Comparison of ENCODE assay signal across 9 mouse cellular contexts in genomic region chr16:22876218-22877043, GRCm38 (mm10). TPM values are rescaled to one million over a fixed set of nuclear protein-coding genes. Genes with fewer than 3 reads are reported as not detected.
A peak's percentile ranks its signal among the peaks of the same experiment; 100 is the strongest.
DNase-seq lines count a peak whose midpoint lies in the region; ATAC-seq and TF ChIP-seq lines count a peak whose summit lies in the region.
"Had no signal": no experiment of that assay in that cellular context is flagged by ENCODE, and none has a peak within 500 bp of the region (broad histone marks: within the 10 kb centered on the region; RNA-seq: fewer than 3 reads in every experiment).

No protein-coding gene starts in this region.

- no peak for ATAC-seq in embryonic facial prominence, embryonic 11.5 days (replicated peaks; ENCODE audit: insufficient number of reproducible peaks, low FRiP score, low TSS enrichment, low read depth)

- WGBS in embryonic facial prominence, embryonic 11.5 days, result 40% methylated on average over 9 of the region's 9 CpGs
- WGBS in embryonic facial prominence, embryonic 10.5 days, result 42% methylated on average over 9 of the region's 9 CpGs

- no peaks in the 10 kb centered on the region for H3K9me3 ChIP-seq in embryonic facial prominence, embryonic 11.5 days (replicated peaks; ENCODE audit: control insufficient read depth, low read length)
- H3K9me3 ChIP-seq in embryonic facial prominence, embryonic 10.5 days, result no peaks in the 10 kb centered on the region
- H3K9me3 ChIP-seq in ES-E14 (ENCODE audit: control insufficient read depth, insufficient read depth, low read depth, low read length), result no peaks in the 10 kb centered on the region
- H3K9me3 ChIP-seq: liver, embryonic 15.5 days had no signal

- no peak overlapping the region for H3K9ac ChIP-seq in embryonic facial prominence, embryonic 11.5 days (replicated peaks; ENCODE audit: low read length)
- no peak overlapping the region for H3K9ac ChIP-seq in ES-E14 (ENCODE audit: insufficient read depth, low read depth, low read length, poor library complexity, severe bottlenecking)
- H3K9ac ChIP-seq: liver, embryonic 15.5 days had no signal

- no peak overlapping the region for H3K27ac ChIP-seq in embryonic facial prominence, embryonic 11.5 days (replicated peaks; ENCODE audit: low read depth, low read length)
- no peak overlapping the region for H3K27ac ChIP-seq in embryonic facial prominence, embryonic 10.5 days (replicated peaks)
- H3K27ac ChIP-seq in ES-E14 (ENCODE audit: insufficient read depth, low read depth, low read length, poor library complexity, severe bottlenecking), result no peak overlapping the region
- H3K27ac ChIP-seq: liver, embryonic 15.5 days had no signal

- no peaks in the 10 kb centered on the region for H3K27me3 ChIP-seq in embryonic facial prominence, embryonic 11.5 days (ENCODE audit: control insufficient read depth, insufficient read depth, low read length)
- 0 out of 2 replicates have a peak, but pooled peaks cover 7% of the 10 kb centered on the region for H3K27me3 ChIP-seq in embryonic facial prominence, embryonic 10.5 days (replicated peaks; ENCODE audit: low read depth, poor library complexity, severe bottlenecking)
- H3K27me3 ChIP-seq: liver, embryonic 15.5 days had no signal

- no peak overlapping the region for H3K4me2 ChIP-seq in embryonic facial prominence, embryonic 11.5 days (ENCODE audit: low read depth, low read length)
- H3K4me2 ChIP-seq: liver, embryonic 15.5 days had no signal

- H3K36me3 ChIP-seq in embryonic facial prominence, embryonic 11.5 days (replicated peaks; ENCODE audit: control insufficient read depth, insufficient read depth, low read depth, low read length), result peaks cover 2% of the 10 kb centered on the region
- peaks cover 26% of the 10 kb centered on the region for H3K36me3 ChIP-seq in embryonic facial prominence, embryonic 10.5 days (replicated peaks)
- peaks cover 9% of the 10 kb centered on the region for H3K36me3 ChIP-seq in ES-E14 (ENCODE audit: control insufficient read depth, insufficient read depth, low read length, poor library complexity, severe bottlenecking)

- no peak overlapping the region for H3K4me3 ChIP-seq in embryonic facial prominence, embryonic 11.5 days (ENCODE audit: low read depth, low read length)
- no peak overlapping the region for H3K4me3 ChIP-seq in embryonic facial prominence, embryonic 10.5 days
- no peak overlapping the region for H3K4me3 ChIP-seq in ES-E14 (ENCODE audit: insufficient read depth in 1 of 2, low read depth in 1 of 2, low read length in 2 of 2, poor library complexity in 1 of 2, severe bottlenecking in 1 of 2)
- H3K4me3 ChIP-seq: liver, embryonic 15.5 days had no signal

- H3K4me1 ChIP-seq in embryonic facial prominence, embryonic 11.5 days (ENCODE audit: control insufficient read depth, insufficient read depth, low read length), result no peaks in the 10 kb centered on the region
- peaks cover 22% of the 10 kb centered on the region for H3K4me1 ChIP-seq in embryonic facial prominence, embryonic 10.5 days
- no peaks in the 10 kb centered on the region; a peak in 2 of 4 replicates for H3K4me1 ChIP-seq in ES-E14 (ENCODE audit: control insufficient read depth in 2 of 2, insufficient read depth in 2 of 2, low read length in 2 of 2, poor library complexity in 1 of 2)
- H3K4me1 ChIP-seq: liver, embryonic 15.5 days had no signal

- in situ Hi-C loops in ES-E14 (cut with MboI; ENCODE audit: low sequenced_read_pairs in 2 of 2, unreplicated experiment in 2 of 2), result loop anchor here in 1 of 2 experiments (5.0 kb wide), 1 partner anchor 176 kb away; no protein-coding TSS in a partner anchor

- peak; percentile 70 for DNase-seq in embryonic facial prominence, embryonic 11.5 days (ENCODE audit: low spot score)
- no peak for DNase-seq in embryonic facial prominence, embryonic 10.5 days (ENCODE audit: low spot score)
- DNase-seq in left cerebral cortex, adult 18-20 months (ENCODE audit: low spot score in 2 of 2), result peak; percentile 15 to 57
- no peak for DNase-seq in left cerebral cortex, adult 11 months (ENCODE audit: low spot score)
- no peak for DNase-seq in ES-E14 (ENCODE audit: low read depth, low spot score)
- peak; percentile 10 for DNase-seq in forelimb bud, embryonic 11.5 days (ENCODE audit: low read depth, low spot score)
- peak; percentile 21 for DNase-seq in retina, postnatal 7 days (ENCODE audit: low read depth, low spot score)
- DNase-seq in frontal cortex, postnatal 14 days (ENCODE audit: low spot score in 2 of 2), result no peak

TF ChIP-seq in ES-E14, 5 proteins besides CTCF, POLR2A, EP300 and RAD21:
- TF ChIP-seq ZC3H11A (IDR thresholded peaks at IDR 0.05; ENCODE audit: borderline replicate concordance, low read depth, low read length) (peak; percentile 61), CHD2 (IDR thresholded peaks at IDR 0.05; ENCODE audit: low read depth, low read length) (no peak)

RNA-seq across cellular contexts. Expression of gene Ahsg, which starts 14.6 kb away (rescaled TPM):
- polyA plus RNA-seq in embryonic facial prominence, embryonic 11.5 days (2014; fragmentation: Nextera tagmentation; extraction: Ambion mirVana), result 0.17 TPM in 1 of 2 replicates, not detected in the other
- not detected in 2 replicates for polyA plus RNA-seq in embryonic facial prominence, embryonic 10.5 days (2016; fragmentation: Nextera tagmentation; extraction: Ambion mirVana)
- not detected for total RNA-seq in left cerebral cortex, adult 18-20 months (2021)
- total RNA-seq in ES-E14 (2012; rRNA removed), result 1.1 and 1.8 TPM in 2 replicates

RNA-seq across cellular contexts. Expression of gene Dnajb11, which starts 18.8 kb away (rescaled TPM):
- 111 and 115 TPM in 2 replicates for polyA plus RNA-seq in embryonic facial prominence, embryonic 11.5 days (2014; fragmentation: Nextera tagmentation; extraction: Ambion mirVana)
- polyA plus RNA-seq in embryonic facial prominence, embryonic 10.5 days (2016; fragmentation: Nextera tagmentation; extraction: Ambion mirVana), result 88.4 and 90.8 TPM in 2 replicates
- 10 to 100 TPM; 67.1 to 67.8 TPM for total RNA-seq in left cerebral cortex, adult 18-20 months (2021)
- total RNA-seq in ES-E14 (2012; rRNA removed), result 140 and 155 TPM in 2 replicates

RNA-seq across cellular contexts. Expression of gene Tbccd1, which starts 19.0 kb away (rescaled TPM):
- 37.9 and 40.6 TPM in 2 replicates for polyA plus RNA-seq in embryonic facial prominence, embryonic 11.5 days (2014; fragmentation: Nextera tagmentation; extraction: Ambion mirVana)
- polyA plus RNA-seq in embryonic facial prominence, embryonic 10.5 days (2016; fragmentation: Nextera tagmentation; extraction: Ambion mirVana), result 38.6 and 39.1 TPM in 2 replicates
- 10 to 100 TPM; 14.3 to 14.9 TPM for total RNA-seq in left cerebral cortex, adult 18-20 months (2021)
- 17.5 and 20.0 TPM in 2 replicates for total RNA-seq in ES-E14 (2012; rRNA removed)

RNA-seq across cellular contexts. Expression of gene Fetub, which starts 41.7 kb away (rescaled TPM):
- 0.25 TPM in 1 of 2 replicates, not detected in the other for polyA plus RNA-seq in embryonic facial prominence, embryonic 11.5 days (2014; fragmentation: Nextera tagmentation; extraction: Ambion mirVana)
- not detected in 2 replicates for polyA plus RNA-seq in embryonic facial prominence, embryonic 10.5 days (2016; fragmentation: Nextera tagmentation; extraction: Ambion mirVana)
- not detected for total RNA-seq in left cerebral cortex, adult 18-20 months (2021)
- total RNA-seq in ES-E14 (2012; rRNA removed), result 3.7 and 4.7 TPM in 2 replicates

Comparison
In these comparisons a context has a peak if more than half of its experiments do, and no peak if none do; other contexts are left out.
1. DNase-seq: peak in embryonic facial prominence, embryonic 11.5 days (single experiment), left cerebral cortex, adult 18-20 months (2 of 2), forelimb bud, embryonic 11.5 days (single experiment) and retina, postnatal 7 days (single experiment); none in embryonic facial prominence, embryonic 10.5 days (single experiment), left cerebral cortex, adult 11 months (single experiment), ES-E14 (single experiment) and frontal cortex, postnatal 14 days (0 of 2).